Mouse (Mus musculus) embryonic facial prominence, embryonic 14.5 days (tissue): ENCODE results near the gene Kxd1. TPM values are rescaled to one million over a fixed set of nuclear protein-coding genes. Genes with fewer than 3 reads are reported as not detected.
A peak's percentile ranks its signal among the peaks of the same experiment; 100 is the strongest.

Source experiments
- ATAC-seq: fragments of 200-750 bp; cut with Nextera tagmentation; 2 replicates; pipeline ENCODE4 v1.8.0; 2017; ENCODE audit warnings: low read depth, moderate number of reproducible peaks, moderate TSS enrichment
- DNase-seq: peaks from one replicate; pipeline ENCODE4 v3.0.0-alpha.2; 2015; ENCODE audit warnings: low spot score
- H3K27ac ChIP-seq: fragments of 300-500 bp; sonication (generic); replicated peaks from 2 replicates; pipeline ENCODE4 v1.5.1; 2014; ENCODE audit warnings: low read depth, mild to moderate bottlenecking, low read length, moderate library complexity
- H3K27me3 ChIP-seq: fragments of 300-500 bp; sonication (generic); replicated peaks from 2 replicates; pipeline ENCODE4 v1.6.1; 2014; ENCODE audit warnings: low read length; ENCODE audit not compliant: control insufficient read depth, insufficient read depth
- H3K36me3 ChIP-seq: fragments of 300-500 bp; sonication (generic); 2 replicates; pipeline ENCODE4 v1.6.1; 2014; ENCODE audit warnings: low read length, mixed read lengths; ENCODE audit not compliant: control insufficient read depth, insufficient read depth
- H3K4me1 ChIP-seq: fragments of 300-500 bp; sonication (generic); 2 replicates; pipeline ENCODE4 v1.6.1; 2014; ENCODE audit warnings: antibody characterized with exemption, low read length; ENCODE audit not compliant: control insufficient read depth, insufficient read depth
- H3K4me2 ChIP-seq: fragments of 300-500 bp; sonication (generic); 2 replicates; pipeline ENCODE4 v1.6.1; 2014; ENCODE audit warnings: low read depth, mild to moderate bottlenecking, low read length, moderate library complexity, mixed read lengths
- H3K4me3 ChIP-seq: fragments of 300-500 bp; sonication (generic); 2 replicates; pipeline ENCODE4 v1.5.1; 2014; ENCODE audit warnings: low read depth, mild to moderate bottlenecking, low read length
- H3K9ac ChIP-seq: fragments of 300-500 bp; sonication (generic); 2 replicates; pipeline ENCODE4 v1.6.1; 2014; ENCODE audit warnings: low read depth, mild to moderate bottlenecking, low read length, moderate library complexity, mixed read lengths
- H3K9me3 ChIP-seq: fragments of 300-500 bp; sonication (generic); 2 replicates; pipeline ENCODE4 v1.6.1; 2016; ENCODE audit warnings: low read length; ENCODE audit not compliant: control insufficient read depth
- WGBS: fragments of 180-500 bp; shearing (Covaris S2); extraction: QIAGEN DNeasy Blood & Tissue Kit; methylation state at CpG from one replicate; pipeline ENCODE4 v1.1.7; 2014; 5-methylcytosine and 5-hydroxymethylcytosine counted together
- polyA plus RNA-seq: library from polyadenylated mRNA; unstranded; fragments of >200 nt; fragmentation: Nextera tagmentation; extraction: Ambion mirVana; gene quantifications from 2 replicates; pipeline ENCODE4 v1.2.1, GENCODE M21; 2014

Kxd1 gene
- polyA plus RNA-seq, 1 experiment from 2014 or later = 51.0 TPM

GRCm38 (mm10) chr8:70534281-70534680 is 6.5 kb upstream of the Kxd1 start:
- Histone ChIP-seq H3K36me3 (peaks cover 75% of the 10 kb centered on the region), H3K9me3 (no peaks in the 10 kb centered on the region), H3K4me3 (no peak overlapping the region), H3K4me1 (no peaks in the 10 kb centered on the region), H3K4me2 (no peak overlapping the region), H3K27me3 (no peaks in the 10 kb centered on the region), H3K27ac (no peak overlapping the region), H3K9ac (no peak overlapping the region)
- WGBS = 94% methylated on average over 12 of the region's 12 CpGs
- DNase-seq (no peak), ATAC-seq (no peak)

- no peak for DNase-seq
- Histone ChIP-seq H3K4me3 (no peak overlapping the region), H3K4me2 (no peak overlapping the region), H3K9ac (no peak overlapping the region), H3K4me1 (peaks cover 12% of the 10 kb centered on the region), H3K27me3 (no peaks in the 10 kb centered on the region), H3K36me3 (peaks cover 58% of the 10 kb centered on the region), H3K9me3 (no peaks in the 10 kb centered on the region), H3K27ac (no peak overlapping the region)
- 95% methylated on average over 2 of the region's 2 CpGs for WGBS
- ATAC-seq = no peak
These were observed 2.6 kb upstream of the Kxd1 start for GRCm38 (mm10) chr8:70530314-70530713.

- no peak overlapping the region for H3K27ac ChIP-seq
- H3K9me3 ChIP-seq = no peaks in the 10 kb centered on the region
- H3K4me1 ChIP-seq = peaks cover 12% of the 10 kb centered on the region
- ATAC-seq (no peak), DNase-seq (no peak)
- peaks cover 53% of the 10 kb centered on the region for H3K36me3 ChIP-seq
- 95% methylated on average over 3 of the region's 3 CpGs for WGBS
- H3K9ac ChIP-seq = no peak overlapping the region
- H3K4me2 ChIP-seq = no peak overlapping the region
- no peak overlapping the region for H3K4me3 ChIP-seq
- no peaks in the 10 kb centered on the region for H3K27me3 ChIP-seq
These were observed 2.0 kb upstream of the Kxd1 start for GRCm38 (mm10) chr8:70529741-70530161.

GRCm38 (mm10) chr8:70529299-70529698 is 1.5 kb upstream of the Kxd1 start:
- Histone ChIP-seq H3K27me3 (no peaks in the 10 kb centered on the region), H3K9me3 (no peaks in the 10 kb centered on the region), H3K4me3 (no peak overlapping the region), H3K27ac (no peak overlapping the region), H3K4me1 (peaks cover 12% of the 10 kb centered on the region), H3K9ac (no peak overlapping the region), H3K36me3 (peaks cover 48% of the 10 kb centered on the region), H3K4me2 (no peak overlapping the region)
- WGBS = 83% methylated on average over 3 of the region's 5 CpGs
- no peak for ATAC-seq
- no peak for DNase-seq

- Histone ChIP-seq H3K27me3 (no peaks in the 10 kb centered on the region), H3K9me3 (no peaks in the 10 kb centered on the region), H3K4me2 (peak overlapping the region; percentile 88), H3K36me3 (peaks cover 38% of the 10 kb centered on the region), H3K4me1 (peaks cover 16% of the 10 kb centered on the region), H3K27ac (peak overlapping the region; percentile 77; the same call in 1 of the 2 replicates), H3K9ac (peak overlapping the region; percentile 91), H3K4me3 (peak overlapping the region; percentile 67)
- ATAC-seq (no peak), DNase-seq (no peak)
- WGBS = 32% methylated on average over 13 of the region's 13 CpGs
These were observed 534 bp upstream of the Kxd1 start for GRCm38 (mm10) chr8:70528182-70528797.

- ATAC-seq (no peak), DNase-seq (no peak)
- Histone ChIP-seq H3K4me2 (peak overlapping the region; percentile 88), H3K4me3 (peak overlapping the region; percentile 67), H3K4me1 (peaks cover 18% of the 10 kb centered on the region), H3K27ac (peak overlapping the region; percentile 77), H3K9me3 (no peaks in the 10 kb centered on the region), H3K9ac (peak overlapping the region; percentile 91), H3K27me3 (no peaks in the 10 kb centered on the region), H3K36me3 (peaks cover 28% of the 10 kb centered on the region)
- WGBS = 5% methylated on average over 8 of the region's 8 CpGs
These were observed 645 bp downstream of the Kxd1 start for GRCm38 (mm10) chr8:70527111-70527511.

- ATAC-seq = peak; percentile 90
- WGBS = under 1% methylated on average over 49 of the region's 51 CpGs
- peaks cover 13% of the 10 kb centered on the region; the same call in 1 of the 2 replicates for H3K4me1 ChIP-seq
These were observed 5.0 kb downstream of the Kxd1 start for GRCm38 (mm10) chr8:70522592-70523403.

GRCm38 (mm10) chr8:70519606-70520005 is 8.2 kb downstream of the Kxd1 start:
- WGBS = 59% methylated on average over 2 of the region's 2 CpGs
- Histone ChIP-seq H3K27me3 (no peaks in the 10 kb centered on the region), H3K27ac (no peak overlapping the region), H3K4me3 (no peak overlapping the region), H3K36me3 (peaks cover 21% of the 10 kb centered on the region; the same call in 1 of the 2 replicates), H3K9me3 (no peaks in the 10 kb centered on the region), H3K4me1 (0 out of 2 replicates have a peak, but pooled peaks cover 6% of the 10 kb centered on the region), H3K4me2 (no peak overlapping the region), H3K9ac (no peak overlapping the region)
- no peak for DNase-seq
- no peak for ATAC-seq

More at GRCm38 (mm10) chr8:70522592-70523403, 5.0 kb downstream of the Kxd1 start:
- Histone ChIP-seq H3K27ac (peak overlapping the region; percentile 89), H3K9me3 (no peaks in the 10 kb centered on the region), H3K4me3 (peak overlapping the region; percentile 84), H3K36me3 (peaks cover 10% of the 10 kb centered on the region; the same call in 1 of the 2 replicates), H3K4me2 (peak overlapping the region; percentile 86), H3K27me3 (no peaks in the 10 kb centered on the region), H3K9ac (peak overlapping the region; percentile 87)
- DNase-seq = peak; percentile 99
